Mouse (Mus musculus) spleen, adult 2 months (tissue): ENCODE results near the gene Esyt1. TPM values are rescaled to one million over a fixed set of nuclear protein-coding genes. Genes with fewer than 3 reads are reported as not detected.

Experiments
- DNase-seq, 2 experiments: peaks; one replicate each; pipeline versions ENCODE4 v3.0.0 to v3.0.0-alpha.2; 2012 to 2021; ENCODE audit warnings: low spot score in 2 of 2, low read depth in 1 of 2
- H3K27ac ChIP-seq: fragments of 200-500 bp; 2 replicates; pipeline ENCODE4 v1.5.1; 2012; ENCODE audit warnings: low read length, inconsistent platforms; ENCODE audit not compliant: insufficient read depth
- H3K27me3 ChIP-seq: fragments of 200-500 bp; 2 replicates; pipeline ENCODE4 v1.6.1; 2012; ENCODE audit warnings: mild to moderate bottlenecking, moderate library complexity, low read length, inconsistent platforms; ENCODE audit not compliant: control insufficient read depth, insufficient read depth
- H3K36me3 ChIP-seq: fragments of 200-500 bp; 2 replicates; pipeline ENCODE4 v1.6.1; 2012; ENCODE audit warnings: mild to moderate bottlenecking, low read length, inconsistent platforms; ENCODE audit not compliant: control insufficient read depth, insufficient read depth
- H3K4me1 ChIP-seq: fragments of 200-500 bp; 2 replicates; pipeline ENCODE4 v1.6.1; 2011; ENCODE audit warnings: inconsistent platforms; ENCODE audit not compliant: control insufficient read depth, insufficient read depth, insufficient read length
- H3K4me3 ChIP-seq: fragments of 200-500 bp; 2 replicates; pipeline ENCODE4 v1.5.1; 2011; ENCODE audit warnings: mild to moderate bottlenecking, inconsistent platforms; ENCODE audit not compliant: insufficient read depth, insufficient read length; ENCODE audit errors: extremely low read depth
- CTCF ChIP-seq: fragments of 200-500 bp; IDR thresholded peaks from 2 replicates; pipeline ENCODE4 v1.5.1; 2011; ENCODE audit warnings: mild to moderate bottlenecking, inconsistent platforms; ENCODE audit not compliant: insufficient read depth, insufficient read length, insufficient replicate concordance; ENCODE audit errors: extremely low read depth
- POLR2A ChIP-seq: fragments of 200-500 bp; IDR thresholded peaks from 2 replicates; pipeline ENCODE4 v1.6.1; 2011; ENCODE audit warnings: low read depth, low read length, inconsistent platforms
- WGBS: fragments of 180-500 bp; shearing (Covaris S2); methylation state at CpG from one replicate; pipeline ENCODE4 v1.1.7; 2018; 5-methylcytosine and 5-hydroxymethylcytosine counted together
- polyA plus RNA-seq: library from polyadenylated mRNA; depleted of rRNA; stranded (reverse); fragments of >200 nt; gene quantifications from 2 replicates; pipeline ENCODE4 v1.2.3, GENCODE M21; 2012

Esyt1 gene
- polyA plus RNA-seq, 1 experiment, result 121 TPM

GRCm38 (mm10) chr10:128536266-128536940 is 10.7 kb upstream of the Esyt1 start:
- TF ChIP-seq CTCF (peak; percentile 80; the same call in 1 of the 2 replicates), POLR2A (no peak)
- WGBS, result 10% methylated on average over 18 of the region's 18 CpGs
- Histone ChIP-seq H3K27me3 (no peaks in the 10 kb centered on the region), H3K4me3 (no peak overlapping the region), H3K4me1 (no peaks in the 10 kb centered on the region; the same call in 1 of the 2 replicates), H3K27ac (peak overlapping the region; percentile 69), H3K36me3 (0 out of 2 replicates have a peak, but pooled peaks cover 2% of the 10 kb centered on the region)
- DNase-seq, result peak; percentile 90 to 92

DNA sequence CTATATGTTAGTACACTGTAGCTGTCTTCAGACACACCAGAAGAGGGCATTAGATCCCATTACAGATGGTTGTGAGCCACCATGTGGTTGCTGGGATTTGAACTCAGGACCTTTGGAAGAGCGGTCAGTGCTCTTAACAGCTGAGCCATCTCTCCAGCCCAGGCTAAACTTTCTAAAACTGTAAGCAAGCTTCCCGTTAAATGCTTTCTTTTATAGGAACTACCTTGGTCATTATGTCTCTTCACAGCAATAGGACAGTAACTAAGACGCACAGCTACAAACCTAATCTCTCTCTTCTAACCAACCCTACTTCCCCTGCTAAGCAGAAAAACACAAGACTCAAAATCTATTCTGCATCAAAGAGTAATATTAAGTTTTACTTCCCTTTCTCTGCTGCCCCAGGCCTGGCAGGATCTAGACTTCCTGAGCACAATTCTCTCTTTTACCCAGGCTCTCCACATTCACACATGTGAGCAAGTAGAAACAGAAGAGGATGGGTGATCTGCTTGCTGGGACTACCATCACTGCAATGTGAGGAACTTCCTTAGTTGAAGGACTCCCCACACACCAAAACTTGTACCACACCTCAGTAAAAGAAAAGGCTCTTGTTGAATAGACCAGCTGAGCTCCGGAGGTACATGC is 10.1 kb upstream of the Esyt1 start:
- Histone ChIP-seq H3K36me3 (no peaks in the 10 kb centered on the region), H3K4me1 (no peaks in the 10 kb centered on the region; the same call in 1 of the 2 replicates), H3K27ac (peak overlapping the region; percentile 69), H3K27me3 (no peaks in the 10 kb centered on the region), H3K4me3 (no peak overlapping the region)
- DNase-seq, result no peak
- 33% methylated on average over 4 of the region's 4 CpGs for WGBS
- no peak for TF ChIP-seq CTCF
- TF ChIP-seq POLR2A, result no peak

- no peak overlapping the region for H3K4me3 ChIP-seq
- TF ChIP-seq CTCF (no peak), POLR2A (no peak)
- no peaks in the 10 kb centered on the region for H3K27me3 ChIP-seq
- no peaks in the 10 kb centered on the region; the same call in 1 of the 2 replicates for H3K4me1 ChIP-seq
- H3K36me3 ChIP-seq, result no peaks in the 10 kb centered on the region
- DNase-seq, result no peak
- H3K27ac ChIP-seq, result peak overlapping the region; percentile 39; the same call in 1 of the 2 replicates
- 76% methylated on average over 2 of the region's 2 CpGs for WGBS
Measured at GRCm38 (mm10) chr10:128535206-128535605, 9.5 kb upstream of the Esyt1 start.

DNA sequence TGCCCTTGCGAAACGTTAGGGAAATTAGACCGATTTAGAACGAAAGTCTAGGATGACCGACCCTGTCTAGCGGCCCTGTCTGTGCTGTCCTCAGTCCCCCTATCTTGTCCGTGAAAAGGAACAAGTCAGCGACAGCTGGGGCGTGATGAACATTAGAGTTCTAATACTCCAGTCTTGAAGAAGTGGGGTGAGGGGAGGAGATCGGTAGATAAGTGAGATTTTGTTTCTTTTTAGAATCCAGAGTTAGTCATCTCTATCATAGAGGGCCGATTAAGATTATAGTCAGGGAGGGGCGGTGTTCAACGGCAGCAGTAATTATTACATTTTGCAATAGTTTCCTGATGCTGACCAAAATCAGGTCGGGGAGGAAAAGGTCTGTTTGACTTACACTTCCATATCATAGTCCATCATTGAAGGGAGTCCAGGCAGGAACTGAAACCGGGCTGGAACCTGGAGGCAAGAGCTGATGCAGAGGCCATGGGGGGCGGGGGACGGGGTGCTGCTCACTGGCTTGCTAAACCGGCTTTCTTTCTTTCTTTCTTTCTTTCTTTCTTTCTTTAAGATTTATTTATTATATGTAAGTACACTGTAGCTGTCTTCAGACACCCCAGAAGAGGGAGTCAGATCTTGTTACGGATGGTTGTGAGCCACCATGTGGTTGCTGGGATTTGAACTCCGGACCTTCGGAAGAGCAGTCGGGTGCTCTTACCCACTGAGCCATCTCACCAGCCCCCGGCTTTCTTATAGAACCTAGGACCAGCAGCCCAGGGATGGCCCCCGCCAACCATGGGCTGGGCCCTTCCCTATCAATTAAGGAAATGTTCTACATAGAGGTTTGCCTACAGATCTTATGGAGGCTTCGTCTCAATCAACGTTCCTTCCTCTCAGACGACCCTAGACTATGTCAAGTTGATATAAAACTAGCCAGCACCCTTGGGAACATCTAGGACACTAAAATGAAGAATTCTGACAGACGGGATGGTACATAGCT is 990 bp upstream of the Esyt1 start:
- Histone ChIP-seq H3K27me3 (no peaks in the 10 kb centered on the region), H3K27ac (peak overlapping the region; percentile 80), H3K36me3 (peaks cover 11% of the 10 kb centered on the region), H3K4me3 (peak overlapping the region; percentile 50), H3K4me1 (no peaks in the 10 kb centered on the region)
- TF ChIP-seq CTCF (no peak), POLR2A (no peak)
- 25% methylated on average over 28 of the region's 28 CpGs for WGBS
- no peak for DNase-seq

GRCm38 (mm10) chr10:128524732-128525662 is 674 bp downstream of the Esyt1 start:
- peak overlapping the region; percentile 77 for H3K4me3 ChIP-seq
- H3K27ac ChIP-seq, result peak overlapping the region; percentile 97
- peaks cover 23% of the 10 kb centered on the region for H3K36me3 ChIP-seq
- H3K4me1 ChIP-seq, result no peaks in the 10 kb centered on the region
- no peaks in the 10 kb centered on the region for H3K27me3 ChIP-seq
- DNase-seq, result peak; percentile 65 to 74
- TF ChIP-seq CTCF, result no peak
- peak; percentile 53 for TF ChIP-seq POLR2A
- under 1% methylated on average over 58 of the region's 58 CpGs for WGBS
